Mouse (Mus musculus) midbrain, postnatal 0 days (tissue): ENCODE measurements around the gene Gm49510. TPM values are rescaled to one million over a fixed set of nuclear protein-coding genes. Genes with fewer than 3 reads are reported as not detected.

Experiments
- ATAC-seq: fragments of 200-750 bp; cut with Nextera tagmentation; 2 replicates; pipeline ENCODE4 v1.8.0; 2017; ENCODE audit warnings: moderate number of reproducible peaks, mild to moderate bottlenecking, moderate TSS enrichment, moderate library complexity; ENCODE audit not compliant: low FRiP score
- DNase-seq: peaks from one replicate; pipeline ENCODE4 v3.0.0-alpha.2; 2015; ENCODE audit warnings: low spot score
- H3K27ac ChIP-seq: fragments of 300-500 bp; sonication (generic); 2 replicates; pipeline ENCODE4 v1.5.1; 2014; ENCODE audit warnings: low read depth, mild to moderate bottlenecking, low read length, mixed read lengths
- H3K27me3 ChIP-seq: fragments of 300-500 bp; sonication (generic); 2 replicates; pipeline ENCODE4 v1.6.1; 2014; ENCODE audit warnings: low read length, control low read depth, mixed read lengths; ENCODE audit not compliant: insufficient read depth
- H3K36me3 ChIP-seq: fragments of 300-500 bp; sonication (generic); 2 replicates; pipeline ENCODE4 v1.6.1; 2014; ENCODE audit warnings: low read length, control low read depth, mixed read lengths; ENCODE audit not compliant: insufficient read depth
- H3K4me1 ChIP-seq: fragments of 300-500 bp; sonication (generic); 2 replicates; pipeline ENCODE4 v1.6.1; 2014; ENCODE audit warnings: mild to moderate bottlenecking, control low read depth, antibody characterized with exemption, low read length, mixed read lengths; ENCODE audit not compliant: insufficient read depth
- H3K4me2 ChIP-seq: fragments of 300-500 bp; sonication (generic); 2 replicates; pipeline ENCODE4 v1.6.1; 2014; ENCODE audit warnings: low read depth, mild to moderate bottlenecking, low read length, mixed read lengths; ENCODE audit not compliant: poor library complexity, severe bottlenecking
- H3K4me3 ChIP-seq: fragments of 300-500 bp; sonication (generic); 2 replicates; pipeline ENCODE4 v1.5.1; 2014; ENCODE audit warnings: low read depth, mild to moderate bottlenecking, low read length, moderate library complexity
- H3K9ac ChIP-seq: fragments of 300-500 bp; sonication (generic); replicated peaks from 2 replicates; pipeline ENCODE4 v1.6.1; 2014; ENCODE audit warnings: mild to moderate bottlenecking, low read length, moderate library complexity, mixed read lengths; ENCODE audit not compliant: poor library complexity, severe bottlenecking
- H3K9me3 ChIP-seq: fragments of 300-500 bp; sonication (generic); 2 replicates; pipeline ENCODE4 v1.6.1; 2016; ENCODE audit warnings: low read length, control low read depth
- CTCF ChIP-seq: IDR thresholded peaks from 2 replicates; pipeline ENCODE4 v1.5.1; 2016; ENCODE audit warnings: antibody characterized with exemption, mild to moderate bottlenecking
- WGBS: fragments of 180-500 bp; shearing (Covaris S2); extraction: QIAGEN DNeasy Blood & Tissue Kit; methylation state at CpG from one replicate; pipeline ENCODE4 v1.1.7; 2014; 5-methylcytosine and 5-hydroxymethylcytosine counted together
- polyA plus RNA-seq: library from polyadenylated mRNA; unstranded; fragments of >200 nt; fragmentation: Nextera tagmentation; extraction: Ambion mirVana; gene quantifications from 2 replicates; pipeline ENCODE4 v1.2.1, GENCODE M21; 2015
- total RNA-seq: library from RNA; depleted of rRNA; stranded (reverse); fragments of >200 nt; gene quantifications from 2 replicates; pipeline ENCODE4 v1.2.3, GENCODE M21; 2014

Gm49510 gene
- total and polyA plus RNA-seq, 2 experiments from 2014 or later, result 0.17 to 1.7 TPM

DNA sequence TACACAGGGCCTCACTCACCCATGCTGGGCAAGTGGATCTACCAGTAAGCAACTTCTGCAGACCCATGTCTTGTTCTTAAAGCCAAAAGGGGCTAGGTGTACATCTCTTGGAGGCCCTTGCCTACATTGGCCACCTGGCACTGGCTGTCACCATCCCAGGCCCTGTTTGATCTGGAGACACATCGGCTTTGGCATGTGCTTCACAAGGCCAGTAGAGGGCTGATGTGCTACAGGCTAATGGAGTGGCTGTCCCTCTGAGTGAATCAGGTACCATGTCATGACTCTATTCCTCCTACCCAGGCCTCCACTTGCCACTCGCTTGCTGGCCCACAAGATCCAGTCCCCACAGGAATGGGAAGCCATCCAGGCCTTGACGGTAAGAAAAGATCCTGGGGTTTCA is 17.6 kb upstream of the Gm49510 start:
- Histone ChIP-seq H3K4me1 (peaks cover 7% of the 10 kb centered on the region; the same call in 1 of the 2 replicates), H3K27ac (no peak overlapping the region), H3K4me3 (no peak overlapping the region), H3K27me3 (no peaks in the 10 kb centered on the region), H3K36me3 (peaks cover 53% of the 10 kb centered on the region), H3K9ac (no peak overlapping the region), H3K9me3 (no peaks in the 10 kb centered on the region), H3K4me2 (no peak overlapping the region)
- ATAC-seq, result no peak
- 83% methylated on average over 3 of the region's 3 CpGs for WGBS
- peak; percentile 41; the same call in 1 of the 2 replicates for TF ChIP-seq CTCF
- no peak for DNase-seq

DNA sequence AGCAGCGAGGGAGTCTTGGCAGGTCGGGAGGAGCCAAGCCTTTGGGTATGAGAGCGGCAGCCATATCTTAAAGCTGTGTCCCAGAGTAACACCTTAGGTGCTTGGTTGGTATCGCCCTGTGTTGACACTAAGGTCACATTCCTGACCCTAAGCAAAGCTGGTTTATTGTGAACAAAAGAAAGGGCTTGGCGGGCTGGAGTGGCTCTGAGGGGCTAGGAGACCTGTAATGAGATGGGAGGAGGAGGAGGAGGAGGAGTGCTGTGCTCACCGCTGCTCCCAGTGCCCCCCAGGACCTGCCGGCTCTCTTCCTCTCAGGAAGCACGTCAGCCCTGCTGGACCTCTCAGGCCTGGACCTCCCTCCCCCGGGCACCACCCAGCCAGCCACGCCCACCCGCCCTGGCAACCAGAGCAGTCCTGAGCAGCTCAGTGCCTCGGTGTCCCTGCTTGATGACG is 10.0 kb upstream of the Gm49510 start:
- no peak overlapping the region for H3K27ac ChIP-seq
- 27% methylated on average over 13 of the region's 13 CpGs for WGBS
- H3K9ac ChIP-seq, result no peak overlapping the region
- H3K4me2 ChIP-seq, result no peak overlapping the region
- no peak overlapping the region for H3K4me3 ChIP-seq
- no peaks in the 10 kb centered on the region for H3K27me3 ChIP-seq
- no peak for DNase-seq
- ATAC-seq, result no peak
- H3K36me3 ChIP-seq, result peaks cover 76% of the 10 kb centered on the region
- no peak for TF ChIP-seq CTCF
- H3K4me1 ChIP-seq, result no peaks in the 10 kb centered on the region
- H3K9me3 ChIP-seq, result no peaks in the 10 kb centered on the region

DNA sequence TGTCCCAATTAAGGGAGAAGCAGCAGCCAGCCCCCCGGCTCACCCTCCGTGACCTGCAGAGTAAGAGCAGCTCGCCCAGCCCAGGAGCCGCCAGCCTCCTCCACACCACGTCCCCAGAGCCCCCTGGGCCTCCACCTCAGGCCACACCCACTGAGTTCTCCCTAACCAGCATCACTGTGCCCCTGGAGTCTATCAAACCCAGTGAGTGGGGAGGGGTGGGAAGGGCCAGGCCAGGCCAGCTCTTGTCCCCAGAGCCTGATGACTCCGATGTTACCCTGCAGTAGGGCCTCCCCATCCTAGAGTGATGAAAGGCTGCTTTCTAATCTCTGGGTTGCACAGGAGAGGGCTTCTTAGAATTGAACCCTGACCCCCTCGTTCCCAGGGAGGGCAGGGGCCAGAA is 7.0 kb upstream of the Gm49510 start:
- peaks cover 57% of the 10 kb centered on the region for H3K36me3 ChIP-seq

DNA sequence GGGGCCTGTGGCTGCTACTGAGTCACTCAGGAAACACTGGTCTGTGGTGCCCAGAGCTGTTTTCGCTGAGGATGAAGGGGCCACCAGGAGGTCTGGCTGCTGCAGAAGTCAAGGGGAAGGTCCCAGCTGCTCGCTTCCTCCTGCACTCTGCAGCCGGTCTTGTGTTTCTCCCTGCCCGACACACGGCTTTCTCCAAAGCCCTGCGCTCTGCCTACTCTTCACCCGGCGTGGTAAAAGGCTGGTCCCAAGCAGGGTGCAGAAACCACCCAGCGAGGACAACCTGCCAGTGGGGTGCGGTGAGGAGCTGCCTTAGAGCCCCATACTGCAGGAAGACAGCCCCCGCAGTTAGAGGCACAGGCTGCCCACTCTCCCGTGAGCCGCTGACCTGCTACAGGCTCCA is 4.7 kb upstream of the Gm49510 start:
- Histone ChIP-seq H3K27me3 (peaks cover 2% of the 10 kb centered on the region; the same call in 1 of the 2 replicates), H3K36me3 (peaks cover 39% of the 10 kb centered on the region), H3K4me2 (no peak overlapping the region), H3K27ac (no peak overlapping the region), H3K9me3 (no peaks in the 10 kb centered on the region), H3K9ac (no peak overlapping the region), H3K4me1 (0 out of 2 replicates have a peak, but pooled peaks cover 2% of the 10 kb centered on the region), H3K4me3 (no peak overlapping the region)
- 88% methylated on average over 13 of the region's 13 CpGs for WGBS
- ATAC-seq (no peak), DNase-seq (no peak)
- TF ChIP-seq CTCF, result no peak

More for the DNA sequence above, 7.0 kb upstream of the Gm49510 start:
- no peak for TF ChIP-seq CTCF
- no peak for DNase-seq
- no peak for ATAC-seq
- Histone ChIP-seq H3K9ac (no peak overlapping the region), H3K4me3 (no peak overlapping the region), H3K4me2 (no peak overlapping the region), H3K9me3 (no peaks in the 10 kb centered on the region), H3K27ac (no peak overlapping the region), H3K27me3 (no peaks in the 10 kb centered on the region), H3K4me1 (no peaks in the 10 kb centered on the region)
- WGBS, result 68% methylated on average over 7 of the region's 7 CpGs

DNA sequence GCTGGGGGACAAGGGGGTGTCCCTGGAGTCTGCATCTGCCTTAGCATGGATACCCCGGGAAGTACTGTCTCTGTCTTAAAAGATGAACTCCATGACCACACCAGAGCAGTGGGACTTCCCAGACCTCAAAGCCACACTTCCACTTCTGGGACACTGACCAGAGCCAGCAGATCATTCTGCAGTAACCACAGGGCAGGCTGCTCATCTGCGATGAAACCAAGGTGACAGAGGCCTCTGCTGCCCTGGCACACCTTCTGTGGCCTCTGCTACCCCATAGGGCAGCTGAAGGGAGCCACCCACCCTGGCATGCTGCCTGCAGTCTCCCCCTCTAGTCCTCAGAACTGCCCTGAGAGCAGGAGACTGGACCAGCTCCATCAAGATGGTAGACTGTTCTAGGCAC is 3.7 kb upstream of the Gm49510 start:
- no peak overlapping the region for H3K9ac ChIP-seq
- 89% methylated on average over 2 of the region's 2 CpGs for WGBS
- H3K36me3 ChIP-seq, result peaks cover 34% of the 10 kb centered on the region
- no peak overlapping the region for H3K27ac ChIP-seq
- no peak overlapping the region for H3K4me2 ChIP-seq
- 0 out of 2 replicates have a peak, but pooled peaks cover 3% of the 10 kb centered on the region for H3K4me1 ChIP-seq
- no peak for TF ChIP-seq CTCF
- no peak for DNase-seq
- no peak for ATAC-seq
- no peaks in the 10 kb centered on the region for H3K9me3 ChIP-seq
- peaks cover 3% of the 10 kb centered on the region; the same call in 1 of the 2 replicates for H3K27me3 ChIP-seq
- no peak overlapping the region for H3K4me3 ChIP-seq

DNA sequence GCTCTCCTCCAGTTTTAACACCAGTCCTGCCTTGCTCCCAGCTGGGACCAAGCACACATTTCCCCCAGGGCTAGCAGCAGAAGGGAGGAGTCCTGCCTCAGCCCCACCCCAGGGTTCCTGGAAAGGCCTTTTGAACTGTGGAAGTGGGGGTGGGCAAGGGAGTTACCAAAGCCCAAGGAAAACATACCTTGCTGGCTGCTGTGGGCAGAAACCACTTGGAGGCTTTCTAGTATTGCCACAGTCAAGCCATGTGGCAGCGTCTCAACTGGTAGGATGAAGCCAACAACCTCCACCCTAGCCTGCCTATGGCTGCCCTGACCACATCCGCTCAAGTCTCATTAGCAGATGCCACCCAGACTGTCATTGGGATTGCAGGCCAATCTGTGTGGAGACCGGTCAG is 3.3 kb upstream of the Gm49510 start:
- peaks cover 3% of the 10 kb centered on the region; the same call in 1 of the 2 replicates for H3K27me3 ChIP-seq
- 91% methylated on average over 3 of the region's 3 CpGs for WGBS
- ATAC-seq, result no peak
- H3K9me3 ChIP-seq, result no peaks in the 10 kb centered on the region
- H3K4me3 ChIP-seq, result no peak overlapping the region
- no peak overlapping the region for H3K4me2 ChIP-seq
- no peak for DNase-seq
- H3K9ac ChIP-seq, result no peak overlapping the region
- H3K27ac ChIP-seq, result no peak overlapping the region
- H3K4me1 ChIP-seq, result 0 out of 2 replicates have a peak, but pooled peaks cover 3% of the 10 kb centered on the region
- TF ChIP-seq CTCF, result no peak
- H3K36me3 ChIP-seq, result peaks cover 30% of the 10 kb centered on the region
